Mouse (Mus musculus) embryonic fibroblast, embryonic 13.5 days (primary cell): ENCODE measurements around the gene Pgghg. TPM values are rescaled to one million over a fixed set of nuclear protein-coding genes. Genes with fewer than 3 reads are reported as not detected.
A peak's percentile ranks its signal among the peaks of the same experiment; 100 is the strongest.

Source experiments
- H3K27ac ChIP-seq: 2 replicates; pipeline ENCODE4 v1.5.1; 2012; ENCODE audit warnings: low read length, control low read depth, inconsistent platforms; ENCODE audit not compliant: insufficient read depth
- H3K4me1 ChIP-seq: 2 replicates; pipeline ENCODE4 v1.6.1; 2011; ENCODE audit warnings: low read length; ENCODE audit not compliant: control insufficient read depth, insufficient read depth
- H3K4me3 ChIP-seq: 2 replicates; pipeline ENCODE4 v1.5.1; 2011; ENCODE audit warnings: mild to moderate bottlenecking, control low read depth, low read length; ENCODE audit not compliant: insufficient read depth
- CTCF ChIP-seq: IDR thresholded peaks from 2 replicates; pipeline ENCODE4 v1.5.1; 2011; ENCODE audit warnings: mild to moderate bottlenecking, control low read depth, low read length, moderate library complexity, borderline replicate concordance; ENCODE audit not compliant: insufficient read depth
- POLR2A ChIP-seq: IDR thresholded peaks from 2 replicates; pipeline ENCODE4 v1.6.1; 2011; ENCODE audit warnings: low read depth, mild to moderate bottlenecking, control low read depth, low read length, moderate library complexity
- polyA plus RNA-seq: library from polyadenylated mRNA; stranded (reverse); fragments of >200 nt; gene quantifications from 2 replicates; pipeline ENCODE4 v1.2.4, GENCODE M21; 2011; ENCODE audit warnings: low read depth; ENCODE audit not compliant: missing spikeins, insufficient read length

Pgghg gene
- polyA plus RNA-seq, 1 experiment: 19.1 TPM

DNA sequence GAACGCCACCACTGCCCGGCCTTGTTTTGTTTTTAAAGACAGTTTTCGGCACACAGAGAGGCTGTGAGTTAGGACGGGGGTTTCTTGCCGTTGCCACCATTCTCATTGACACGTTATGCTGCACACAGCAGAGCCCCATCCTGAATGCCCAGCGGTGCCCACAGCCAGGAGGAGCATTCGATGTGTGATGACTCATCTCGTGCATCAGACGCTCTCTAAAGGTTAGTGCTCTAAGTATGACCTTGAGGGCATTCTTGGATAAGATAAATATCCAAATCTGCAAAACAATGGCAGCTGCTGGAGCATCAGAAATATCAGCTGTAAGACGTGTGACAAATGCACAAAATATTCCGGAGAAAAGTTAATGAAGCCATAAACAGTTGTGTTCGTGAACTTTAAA is 34.1 kb upstream of the Pgghg start:
- no peaks in the 10 kb centered on the region for H3K4me1 ChIP-seq
- no peak overlapping the region for H3K4me3 ChIP-seq
- H3K27ac ChIP-seq: no peak overlapping the region
- TF ChIP-seq POLR2A (no peak), CTCF (no peak)

DNA sequence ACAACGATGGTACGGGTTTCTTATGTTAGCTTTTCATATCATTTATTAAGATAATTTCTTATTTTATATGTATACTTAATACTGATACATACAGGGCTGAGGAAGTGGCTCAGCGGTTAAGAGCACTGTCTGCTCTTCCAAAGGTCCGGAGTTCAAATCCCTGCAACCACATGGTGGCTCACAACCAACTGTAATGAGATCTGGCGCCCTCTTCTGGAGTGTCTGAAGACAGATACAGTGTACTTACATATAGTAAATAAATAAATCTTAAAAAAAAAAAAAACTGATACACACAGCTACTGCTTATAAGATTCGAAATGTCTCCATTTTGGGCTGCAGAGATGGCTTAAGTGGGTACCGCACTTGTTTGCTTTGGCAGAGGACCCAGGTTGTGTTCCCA is 33.5 kb upstream of the Pgghg start:
- no peak for TF ChIP-seq POLR2A
- no peak for TF ChIP-seq CTCF
- no peak overlapping the region for H3K4me3 ChIP-seq
- H3K4me1 ChIP-seq: no peaks in the 10 kb centered on the region

GRCm38 (mm10) chr7:140908181-140908580 is 33.0 kb upstream of the Pgghg start:
- Histone ChIP-seq H3K4me3 (no peak overlapping the region), H3K4me1 (no peaks in the 10 kb centered on the region), H3K27ac (no peak overlapping the region)
- no peak for TF ChIP-seq CTCF
- TF ChIP-seq POLR2A: no peak

More for the DNA sequence above, 33.5 kb upstream of the Pgghg start:
- H3K27ac ChIP-seq: no peak overlapping the region

DNA sequence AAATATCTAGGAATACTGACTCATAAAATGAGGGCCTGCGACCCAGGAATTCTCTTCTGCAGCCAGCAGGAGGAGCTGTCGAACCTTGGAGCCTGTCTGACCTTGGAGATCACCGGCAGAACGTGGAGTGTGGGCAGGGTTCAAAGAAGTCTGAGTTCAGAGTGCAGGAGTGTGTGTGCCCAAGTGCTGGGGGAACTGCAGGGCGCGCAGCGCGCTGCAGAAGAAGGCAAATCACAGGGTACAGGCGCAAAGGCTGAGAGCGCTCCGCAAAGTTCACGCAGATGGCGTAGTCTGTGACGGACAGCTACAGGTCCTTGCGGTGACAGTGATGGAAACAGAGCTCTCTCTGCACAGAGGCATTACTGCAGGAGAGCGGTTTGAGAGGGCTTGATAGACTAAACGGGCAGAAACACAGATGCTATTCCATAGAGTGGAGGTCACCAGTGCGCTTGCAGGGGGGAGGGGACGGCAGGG is 32.5 kb upstream of the Pgghg start:
- H3K4me1 ChIP-seq: no peaks in the 10 kb centered on the region
- H3K4me3 ChIP-seq: peak overlapping the region; percentile 33
- no peak for TF ChIP-seq POLR2A
- TF ChIP-seq CTCF: peak; percentile 79
- H3K27ac ChIP-seq: no peak overlapping the region

GRCm38 (mm10) chr7:140912293-140912692 is 28.9 kb upstream of the Pgghg start:
- Histone ChIP-seq H3K4me3 (no peak overlapping the region), H3K4me1 (no peaks in the 10 kb centered on the region), H3K27ac (no peak overlapping the region)
- TF ChIP-seq CTCF: no peak
- no peak for TF ChIP-seq POLR2A

DNA sequence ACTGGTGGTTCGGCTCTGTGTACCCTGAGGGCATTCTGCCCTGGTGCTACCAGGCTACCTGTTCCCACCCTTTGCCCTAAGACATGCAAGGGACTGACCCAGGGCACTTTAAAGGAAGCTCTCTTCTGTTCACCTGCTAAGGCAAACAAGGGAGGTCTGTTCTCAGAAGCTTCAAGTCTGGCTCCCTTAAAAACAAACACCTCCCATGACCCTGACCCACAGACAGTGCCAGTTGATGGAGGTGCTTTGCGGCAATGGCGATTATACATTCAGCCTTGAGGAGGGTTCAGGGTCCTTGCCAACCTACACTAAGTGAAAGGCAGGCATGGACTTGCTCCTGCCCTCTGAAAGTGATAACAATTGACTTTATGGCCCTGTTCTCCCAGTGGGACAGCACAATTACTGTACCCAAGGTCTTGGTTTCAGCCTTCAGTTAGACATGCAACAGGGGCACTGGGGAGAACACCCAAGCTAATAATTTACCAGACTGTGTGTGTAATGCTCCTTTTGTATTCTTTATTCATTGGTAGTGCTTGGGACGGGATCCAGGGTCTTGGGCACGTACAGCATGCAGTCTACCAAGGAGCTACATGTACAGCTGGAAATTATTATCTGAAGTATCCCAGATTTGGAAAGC is 28.2 kb upstream of the Pgghg start:
- Histone ChIP-seq H3K27ac (no peak overlapping the region), H3K4me1 (no peaks in the 10 kb centered on the region), H3K4me3 (no peak overlapping the region)
- TF ChIP-seq CTCF (no peak), POLR2A (no peak)

- no peak for TF ChIP-seq POLR2A
- no peak for TF ChIP-seq CTCF
- Histone ChIP-seq H3K4me1 (no peaks in the 10 kb centered on the region), H3K27ac (no peak overlapping the region), H3K4me3 (no peak overlapping the region)
Measured at GRCm38 (mm10) chr7:140914031-140914690, 27.0 kb upstream of the Pgghg start.

- no peak for TF ChIP-seq POLR2A
- TF ChIP-seq CTCF: no peak
- Histone ChIP-seq H3K4me1 (0 out of 2 replicates have a peak, but pooled peaks cover 2% of the 10 kb centered on the region), H3K4me3 (no peak overlapping the region), H3K27ac (no peak overlapping the region)
Measured at GRCm38 (mm10) chr7:140919911-140920310, 21.3 kb upstream of the Pgghg start.

DNA sequence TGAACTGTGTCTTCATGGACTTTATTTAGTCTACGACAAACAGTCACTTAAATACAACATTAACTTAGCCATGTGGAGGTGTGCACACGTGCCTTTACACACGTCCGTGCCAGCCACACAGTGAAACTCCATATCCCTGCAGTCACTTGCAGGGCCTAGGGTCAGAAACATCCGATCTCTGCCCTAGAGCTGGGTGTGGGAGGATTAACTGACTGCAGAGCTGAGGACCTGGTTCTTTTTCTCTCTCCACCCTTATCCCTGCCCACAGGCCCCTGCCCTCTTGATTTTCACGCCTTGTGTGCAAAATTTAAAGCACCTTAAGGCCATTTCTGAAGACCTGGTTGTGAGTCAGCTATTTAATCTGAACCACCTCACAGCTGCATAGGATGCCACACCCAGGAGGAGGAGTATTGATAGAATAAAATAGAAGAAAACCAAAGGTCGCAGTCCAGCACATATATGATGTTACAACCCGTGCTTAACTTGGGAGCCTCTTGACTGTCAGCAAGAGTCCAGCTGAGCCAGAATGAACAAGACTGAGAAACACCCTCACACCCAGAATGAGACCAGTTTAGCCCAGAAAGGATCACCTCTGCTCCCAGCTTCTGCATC is 20.7 kb upstream of the Pgghg start, which contains the start of gene Nlrp6:
Gene Nlrp6, plus strand, starts transcription at position 485 of the 612 bp plus-strand sequence.
- 0 out of 2 replicates have a peak, but pooled peaks cover 2% of the 10 kb centered on the region for H3K4me1 ChIP-seq

GRCm38 (mm10) chr7:140921225-140921975 is 19.8 kb upstream of the Pgghg start:
- no peak for TF ChIP-seq POLR2A
- TF ChIP-seq CTCF: no peak
- no peak overlapping the region for H3K4me3 ChIP-seq
- H3K27ac ChIP-seq: no peak overlapping the region
- 0 out of 2 replicates have a peak, but pooled peaks cover 2% of the 10 kb centered on the region for H3K4me1 ChIP-seq

More for the DNA sequence above, 20.7 kb upstream of the Pgghg start, which contains the start of gene Nlrp6:
- TF ChIP-seq POLR2A: no peak
- TF ChIP-seq CTCF: no peak
- H3K4me3 ChIP-seq: no peak within 1 kb of the TSS
- H3K27ac ChIP-seq: no peak within 1 kb of the TSS
